Mouse (Mus musculus) right cerebral cortex, postnatal 14 days (tissue): ENCODE measurements around the gene Rdx.

Experiments
- DNase-seq: peaks from one replicate; pipeline ENCODE4 v3.0.0; 2022

The Rdx gene

DNA sequence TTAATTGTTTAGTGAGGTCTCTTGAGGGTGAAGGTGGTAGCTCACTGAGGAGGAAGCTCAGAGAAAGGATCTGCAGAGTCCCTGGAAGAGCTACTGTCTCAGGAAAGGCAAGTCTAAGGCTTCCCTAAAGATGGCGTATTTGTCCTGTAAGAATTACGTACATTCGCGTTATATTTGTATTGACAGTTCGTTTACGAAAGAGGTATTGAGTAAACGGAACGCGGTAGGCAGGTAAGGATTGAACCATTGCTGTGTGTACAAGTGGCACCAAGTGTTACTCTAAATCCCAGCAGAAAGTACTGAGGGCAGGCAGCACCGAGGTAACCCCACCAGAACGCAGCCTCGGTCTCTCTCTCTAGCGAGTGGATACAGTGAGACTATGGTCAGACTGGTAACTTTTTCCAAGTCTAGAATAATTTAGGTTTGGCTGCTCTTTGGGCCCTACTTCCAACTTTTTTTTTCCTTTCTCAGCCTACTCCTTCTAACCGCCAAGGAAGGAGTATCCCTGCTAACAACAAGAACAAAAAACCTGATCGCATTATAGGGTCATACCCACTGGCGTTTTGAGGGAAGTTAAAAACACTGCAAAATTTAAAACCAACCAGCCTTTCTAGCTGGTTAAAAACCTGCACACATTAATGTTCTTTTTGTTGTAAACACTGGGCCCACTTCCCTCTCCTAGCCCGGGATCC, at the start of gene Rdx:
Gene Rdx (plus strand): TSS at position 45 of the 692 bp plus-strand sequence.
- no peak for DNase-seq

DNA sequence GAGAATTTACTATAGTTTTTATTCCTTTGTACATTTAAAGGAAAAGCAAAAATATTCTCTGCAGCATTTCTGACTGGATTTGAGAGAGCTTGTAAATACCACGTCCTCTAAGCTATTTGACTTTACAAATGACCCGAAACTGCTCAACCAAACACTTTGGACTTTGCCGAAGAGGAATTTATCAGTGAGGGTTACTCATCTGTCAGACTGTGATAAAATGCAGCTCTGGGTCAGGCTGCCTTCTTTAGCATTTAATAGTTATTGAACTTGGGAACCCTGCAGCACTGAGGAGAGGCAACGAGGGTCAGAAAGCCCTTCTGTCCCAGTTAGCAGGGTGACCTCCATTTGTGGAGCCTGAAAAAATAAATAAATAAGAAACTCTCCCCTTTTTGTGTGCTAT, 43.5 kb upstream of the Rdx start:
- no peak for DNase-seq

DNA sequence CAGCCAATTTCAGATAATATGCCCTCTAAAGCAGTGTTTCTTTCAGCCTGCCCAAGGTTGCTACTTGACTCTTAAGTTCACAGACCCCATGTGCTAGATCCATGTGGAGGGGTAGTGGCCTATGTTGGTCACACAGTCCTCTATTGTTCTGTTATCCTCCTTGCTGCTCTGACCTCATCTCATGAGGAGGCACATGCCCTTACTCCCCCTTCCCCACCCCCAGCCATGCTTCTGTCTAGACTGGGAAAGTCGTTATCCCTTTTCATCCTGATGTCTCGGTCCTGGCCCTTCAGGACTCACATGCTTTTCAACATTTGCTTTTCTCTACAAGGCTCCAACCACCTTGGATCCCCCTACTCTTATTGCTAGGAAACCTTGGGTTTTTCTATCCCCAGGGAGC, 39.6 kb upstream of the Rdx start:
- DNase-seq: no peak

DNA sequence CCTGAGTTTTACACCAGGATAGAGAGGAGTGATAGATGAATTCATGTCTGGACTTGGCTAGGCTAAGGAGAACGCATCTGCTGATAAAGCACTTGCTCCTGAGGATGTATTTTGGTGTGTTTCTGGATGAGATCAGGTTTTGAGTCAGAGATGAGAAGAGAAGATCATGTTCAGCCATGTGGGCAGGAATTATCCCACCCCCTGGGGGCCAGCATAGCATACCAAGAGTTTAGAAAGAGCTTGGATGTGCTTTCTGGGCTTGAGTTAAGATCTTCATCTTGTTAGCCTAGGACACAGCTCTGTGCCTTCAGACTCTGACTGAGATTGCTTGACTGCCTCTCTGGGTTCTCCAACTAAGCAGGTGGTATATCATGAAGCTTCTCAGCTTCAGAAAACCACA, 38.5 kb upstream of the Rdx start:
- DNase-seq: no peak

DNA sequence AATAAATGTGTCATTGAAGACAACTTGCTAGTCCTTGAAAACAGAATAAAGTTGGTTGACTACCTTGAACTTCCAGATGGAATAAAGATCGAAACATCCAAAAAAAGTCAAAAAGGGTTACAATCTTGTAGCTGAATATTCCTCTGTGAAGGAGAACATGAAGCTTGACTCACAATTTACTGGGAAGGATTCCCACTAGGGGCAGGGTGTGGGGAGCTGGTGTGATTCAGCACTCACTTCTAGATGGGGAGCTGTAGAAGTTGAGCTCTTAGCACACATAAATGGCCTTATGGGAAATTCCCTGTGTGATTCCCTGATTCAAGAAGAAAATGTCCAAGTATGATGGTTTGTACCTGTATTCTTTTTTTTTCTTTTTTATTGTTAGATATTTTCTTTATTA, 34.7 kb upstream of the Rdx start:
- no peak for DNase-seq

DNA sequence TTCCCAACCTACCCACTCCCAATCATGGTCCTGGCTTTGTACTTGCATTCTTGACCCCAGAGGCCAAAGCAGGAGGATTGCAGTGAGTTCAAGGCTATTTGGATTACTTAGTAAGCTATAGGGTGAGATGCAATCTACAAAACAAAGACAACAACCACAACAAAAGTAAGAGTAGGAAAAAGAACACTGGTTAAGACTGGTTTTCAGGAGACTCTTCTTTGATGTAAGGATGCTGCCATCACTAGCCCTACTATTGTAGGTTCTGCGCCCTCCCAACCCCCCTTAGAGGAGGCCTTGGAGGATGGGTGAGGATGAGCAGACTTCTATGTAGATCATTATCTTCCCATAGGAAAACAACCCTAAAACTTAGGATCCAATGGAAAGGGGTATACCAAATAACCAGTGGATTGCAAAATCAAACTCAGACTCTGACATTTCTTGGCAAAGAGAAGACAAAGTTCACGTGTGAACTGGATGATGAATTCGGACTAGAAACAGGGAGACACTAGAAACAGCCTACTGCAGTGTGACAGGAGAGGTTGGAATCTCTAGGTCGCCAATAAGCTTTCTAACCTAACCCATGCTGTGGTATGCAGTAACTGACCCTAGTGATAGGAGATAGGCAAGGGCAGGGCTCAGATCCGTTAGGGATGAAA, 34.1 kb upstream of the Rdx start:
- no peak for DNase-seq

DNA sequence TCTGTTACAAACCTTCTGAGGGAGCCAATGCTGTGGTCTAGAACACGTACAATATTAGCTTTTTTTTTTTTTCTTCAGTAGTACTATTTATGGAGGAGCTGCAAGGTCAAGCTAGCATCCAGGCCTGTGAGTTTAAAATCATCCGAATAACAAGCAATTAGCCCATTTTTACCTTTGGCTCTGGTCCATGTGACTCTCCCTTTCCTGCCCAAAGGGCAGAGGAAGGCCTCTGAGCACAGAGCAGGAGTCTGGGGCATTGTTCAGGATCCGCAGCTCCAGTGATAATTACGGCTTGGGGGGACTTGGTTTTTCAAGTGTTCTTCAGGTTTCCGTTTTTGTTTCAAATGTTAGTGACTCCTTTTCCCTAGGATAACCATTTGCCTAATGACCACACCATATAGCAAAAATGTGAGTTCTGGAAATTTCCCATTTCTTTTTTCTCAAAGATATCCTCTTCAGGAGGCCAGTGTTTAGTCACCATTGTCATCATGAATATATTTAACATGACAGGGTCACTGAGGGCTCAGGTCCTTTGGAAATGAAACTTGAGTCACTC, 33.0 kb upstream of the Rdx start:
- no peak for DNase-seq

DNA sequence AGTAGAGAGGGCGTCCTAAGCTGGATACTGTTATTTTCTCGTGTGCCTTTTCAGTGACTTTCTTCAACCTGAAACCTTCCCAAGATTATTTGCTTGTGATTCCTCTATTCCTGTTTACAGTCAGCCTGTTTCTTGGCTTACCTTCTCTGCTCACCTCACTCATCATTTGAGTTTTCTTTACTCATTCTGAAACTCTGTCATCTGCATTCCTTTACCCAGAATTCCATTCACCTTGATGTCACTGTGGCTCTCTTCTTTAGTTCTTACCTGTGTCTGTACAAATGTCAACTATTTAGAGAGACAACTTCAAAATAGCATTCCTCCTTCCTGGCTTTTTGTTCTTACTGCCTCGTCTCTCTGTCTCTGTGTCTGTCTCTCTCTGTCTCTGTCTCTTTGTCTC, 29.9 kb upstream of the Rdx start:
- DNase-seq: no peak

DNA sequence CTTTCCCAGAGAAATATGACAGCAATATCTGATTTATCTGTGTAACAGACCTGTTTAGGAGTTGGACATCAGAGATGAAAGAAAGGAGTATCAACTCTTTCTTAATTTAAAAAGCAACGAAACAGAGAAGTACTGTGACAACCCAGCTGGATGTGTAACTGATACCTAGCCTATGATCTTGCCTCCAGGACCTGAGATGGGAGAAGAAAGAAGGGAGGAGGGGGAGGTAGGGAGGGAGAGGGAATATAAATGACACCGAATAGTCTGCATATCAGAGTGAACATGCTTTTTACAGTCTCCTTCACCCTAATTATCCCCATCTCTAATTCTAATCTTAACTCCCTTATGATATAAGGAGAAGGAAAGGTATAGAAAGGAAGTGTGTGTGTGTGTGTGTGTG, 29.1 kb upstream of the Rdx start:
- DNase-seq: no peak

DNA sequence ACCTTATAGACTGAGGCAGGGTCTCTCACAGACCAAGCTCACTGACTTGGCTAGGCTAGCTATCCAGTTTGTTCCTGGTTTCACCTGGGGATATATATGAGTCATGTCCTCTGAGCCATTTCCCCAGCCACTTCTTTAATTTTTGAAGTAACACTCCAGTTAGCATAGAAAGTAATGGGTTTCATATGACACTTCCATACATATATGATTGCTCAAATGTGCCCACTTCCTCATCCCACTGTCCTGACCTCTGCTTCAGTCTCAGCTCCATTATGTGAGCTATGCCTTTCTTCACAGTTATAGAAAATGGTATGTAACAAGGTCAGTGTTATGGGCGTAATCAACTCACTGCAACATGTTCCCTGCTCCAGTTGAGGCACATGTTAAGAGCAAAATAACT, 28.5 kb upstream of the Rdx start:
- DNase-seq: no peak

DNA sequence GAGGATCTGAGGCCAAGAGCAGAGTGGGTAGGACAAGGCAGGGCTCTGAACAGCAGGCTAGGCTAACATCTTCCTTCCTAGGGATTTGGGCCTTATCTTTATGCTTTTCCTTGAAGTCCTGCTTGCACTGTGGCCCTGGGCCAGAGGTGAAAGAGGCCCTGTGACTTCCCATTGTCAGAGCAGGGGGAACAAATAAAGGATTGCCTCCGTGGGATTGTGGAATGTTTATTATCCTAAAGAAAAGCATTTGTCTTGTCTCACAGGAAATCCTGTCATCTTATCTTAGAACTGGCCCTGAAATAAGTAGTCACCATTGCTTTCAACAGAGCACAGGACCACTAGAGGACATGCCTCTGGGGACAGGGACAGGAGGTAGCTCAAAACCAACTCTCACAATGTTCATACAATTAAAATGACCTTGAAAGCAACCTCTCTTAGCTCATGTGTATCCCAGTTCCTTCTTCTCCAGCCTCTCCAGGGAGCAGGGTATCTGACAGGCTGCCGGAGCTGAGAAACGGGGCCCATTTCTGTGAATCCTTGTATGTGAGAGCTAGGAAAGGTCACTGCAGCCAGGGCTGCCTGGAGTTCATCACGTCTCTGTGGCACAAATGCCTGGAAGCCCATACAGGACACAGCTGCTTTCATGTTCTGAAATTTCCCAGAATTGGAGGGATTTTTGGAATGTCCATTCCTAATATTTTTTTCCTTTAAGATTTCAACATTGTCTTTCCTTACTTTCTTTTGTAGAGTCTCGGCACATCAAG, 19.5 kb upstream of the Rdx start:
- DNase-seq: no peak

DNA sequence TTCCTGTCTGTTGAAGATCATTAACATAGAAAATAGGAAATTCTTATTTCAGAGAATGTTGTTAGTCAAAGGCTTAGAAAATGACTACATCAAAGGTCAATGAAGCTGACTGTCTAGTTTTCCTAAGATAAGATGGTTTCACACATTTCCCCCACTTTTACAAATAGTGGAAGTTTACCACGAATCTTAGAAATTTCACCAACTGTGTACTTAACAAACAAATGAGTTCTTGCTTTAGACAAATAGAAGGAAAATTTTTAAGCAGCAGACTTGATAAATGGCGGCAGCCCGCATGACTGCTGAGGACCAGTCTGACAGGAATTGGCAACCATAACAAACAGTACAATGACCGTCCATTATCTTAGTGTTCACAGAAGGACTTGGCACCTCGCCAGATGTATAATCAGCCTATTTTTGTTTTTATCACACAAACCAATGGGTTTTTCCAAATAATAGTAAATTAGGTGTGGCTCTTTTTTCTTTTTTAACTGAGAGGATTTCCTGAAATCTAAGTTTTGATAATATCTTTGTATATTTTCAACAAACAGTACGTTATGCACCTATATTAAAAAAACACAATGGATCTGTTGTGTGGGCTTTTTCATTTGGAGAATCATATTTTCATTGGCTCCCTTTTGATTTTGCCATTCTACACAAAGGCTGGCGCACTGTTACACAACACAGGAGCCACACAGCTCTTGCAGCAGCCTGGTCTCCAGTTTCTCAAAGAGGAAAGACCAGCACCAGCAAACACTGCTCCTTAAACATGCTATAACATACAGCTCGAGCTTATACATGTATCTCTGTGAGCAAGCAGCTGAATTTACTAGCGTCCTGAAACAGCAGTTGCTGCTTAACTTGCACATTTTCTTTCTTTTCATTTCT, 18.2 kb upstream of the Rdx start:
- no peak for DNase-seq

DNA sequence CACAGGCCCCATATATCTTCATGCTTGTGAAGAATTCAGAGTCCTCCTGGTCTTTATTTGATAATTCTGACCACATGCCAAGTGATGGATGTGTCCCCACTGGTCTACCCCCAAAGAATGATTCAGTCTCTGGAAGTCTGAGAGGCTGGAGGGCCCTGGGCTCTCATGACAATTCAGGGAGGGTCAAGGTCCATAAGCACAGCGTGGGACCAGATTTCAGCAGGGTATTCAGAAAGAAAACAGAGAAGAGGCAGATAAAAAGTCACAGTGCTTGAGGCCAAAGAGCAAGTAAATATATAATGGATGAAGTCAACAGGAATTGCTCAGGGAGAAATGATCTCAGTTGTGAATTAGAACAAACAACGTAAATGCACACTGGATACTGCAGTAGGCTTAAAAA, 15.5 kb upstream of the Rdx start:
- DNase-seq: no peak

DNA sequence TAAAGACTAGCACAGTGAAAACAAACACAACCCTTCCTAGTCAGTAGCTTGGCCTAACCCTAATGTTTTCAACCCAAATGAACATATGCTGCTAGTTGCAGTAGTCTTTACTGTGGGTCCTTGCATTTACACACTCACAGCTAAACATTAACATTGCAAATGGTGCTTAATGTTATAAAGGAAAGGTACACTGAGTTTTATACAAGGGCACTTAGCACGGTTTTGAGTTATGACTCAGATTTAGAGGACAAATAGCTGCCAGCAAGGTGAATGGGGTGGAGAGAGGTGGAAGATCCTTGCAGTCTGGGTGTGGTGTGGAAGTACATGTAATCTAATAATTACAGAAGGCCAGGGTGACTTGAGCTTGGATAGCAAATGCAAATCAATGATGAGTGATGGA, 9.5 kb upstream of the Rdx start:
- no peak for DNase-seq

DNA sequence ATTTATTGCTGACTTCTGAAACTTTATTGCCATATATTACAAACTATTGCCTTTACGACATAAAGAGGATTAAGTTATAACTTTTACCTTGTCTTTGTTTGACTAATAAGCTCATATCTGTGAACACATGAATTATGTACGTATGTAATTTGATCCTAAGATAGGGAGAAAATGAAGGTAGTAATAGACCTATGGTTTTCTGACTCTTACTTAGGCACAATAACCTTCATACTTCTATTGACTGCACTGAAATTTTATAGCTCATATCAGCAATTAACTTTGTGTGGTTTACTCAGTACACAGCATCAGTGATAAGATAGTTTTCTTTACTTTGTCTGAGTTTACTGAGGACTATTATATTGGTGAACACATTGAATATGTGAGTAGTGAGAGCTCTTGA, 5.3 kb upstream of the Rdx start:
- DNase-seq: no peak

DNA sequence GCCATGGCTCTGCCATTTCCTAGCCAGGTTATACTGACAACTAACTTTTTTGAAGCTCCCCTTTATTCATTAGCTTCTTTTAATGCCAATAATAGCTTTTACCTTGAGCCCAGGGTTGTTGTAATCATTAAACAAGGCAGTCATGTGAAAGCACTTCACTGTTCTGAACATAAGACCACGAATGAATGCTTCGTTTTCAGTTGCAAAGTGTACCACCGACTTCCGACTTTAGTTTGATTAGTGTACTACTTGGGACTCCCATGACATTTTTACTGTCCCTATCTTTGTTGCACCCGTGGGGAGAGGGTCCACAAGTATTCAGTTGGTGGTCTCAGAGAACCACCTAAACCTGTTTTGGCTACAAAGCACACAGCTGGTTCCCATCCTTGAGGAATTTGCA, 287 bp upstream of the Rdx start:
- DNase-seq: no peak

DNA sequence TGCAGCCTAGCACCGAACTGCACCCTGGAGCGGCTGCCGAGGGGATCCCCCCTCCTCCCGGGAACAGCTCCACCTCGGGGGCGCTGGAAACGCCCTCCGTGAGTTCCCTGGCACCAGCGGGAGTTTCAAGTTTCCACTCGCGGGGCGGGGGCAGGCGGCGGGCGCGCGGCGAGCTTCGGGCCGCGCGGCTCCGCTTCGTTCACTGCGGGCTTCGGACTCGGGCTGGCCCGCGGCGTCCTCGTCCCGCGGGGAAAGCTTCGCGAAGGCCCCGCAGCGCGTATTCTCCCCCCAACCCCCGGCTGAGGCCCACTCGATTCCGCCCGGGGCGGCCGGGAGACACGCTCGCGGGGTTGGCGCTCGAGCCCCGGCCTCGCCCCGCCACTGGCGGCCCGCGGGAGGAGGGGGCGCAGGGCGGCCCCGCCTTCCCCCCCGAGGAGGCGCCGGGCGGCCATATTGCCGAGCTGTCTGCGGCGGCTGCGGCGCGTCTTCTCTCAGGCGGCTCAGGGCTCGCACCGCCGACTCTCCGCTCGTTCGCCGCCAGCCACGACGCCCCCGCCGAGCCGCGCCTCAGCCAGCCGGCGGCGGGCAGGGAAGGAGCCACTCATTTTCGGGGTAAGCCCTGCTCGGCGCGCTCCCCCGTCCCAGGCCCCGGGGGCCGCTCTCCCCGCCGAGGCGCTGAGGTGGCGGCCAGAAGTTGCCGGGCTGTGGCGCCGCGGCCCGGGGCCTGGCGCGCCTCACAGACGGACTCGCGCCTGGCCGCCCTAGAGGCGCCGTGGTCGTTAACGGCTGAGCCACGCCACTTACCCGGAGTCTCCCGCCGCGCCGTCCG, 1.1 kb downstream of the Rdx start:
- DNase-seq: peak; percentile 77

DNA sequence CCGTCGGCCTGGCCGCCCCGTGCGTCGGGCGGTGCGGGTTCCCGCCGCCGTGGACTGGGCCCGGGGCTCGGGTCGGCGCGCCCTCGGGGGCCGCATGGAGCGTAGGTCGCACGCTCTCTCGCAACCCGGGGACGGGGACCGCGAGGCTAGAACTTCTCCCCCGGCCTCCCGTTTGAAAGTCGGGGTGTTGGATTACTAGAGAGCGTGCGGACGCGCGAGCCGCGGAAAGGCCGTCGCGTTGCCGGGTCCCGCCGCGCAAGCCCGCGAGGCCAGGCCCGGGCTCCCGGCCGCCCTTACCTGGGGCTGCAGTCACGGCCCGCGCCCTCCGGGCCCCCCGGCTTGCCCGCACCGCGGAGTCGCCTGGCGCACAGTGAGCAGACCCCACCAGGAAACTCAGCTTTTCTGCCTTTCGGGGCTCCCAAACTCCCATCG, 1.7 kb downstream of the Rdx start:
- DNase-seq: peak; percentile 26

DNA sequence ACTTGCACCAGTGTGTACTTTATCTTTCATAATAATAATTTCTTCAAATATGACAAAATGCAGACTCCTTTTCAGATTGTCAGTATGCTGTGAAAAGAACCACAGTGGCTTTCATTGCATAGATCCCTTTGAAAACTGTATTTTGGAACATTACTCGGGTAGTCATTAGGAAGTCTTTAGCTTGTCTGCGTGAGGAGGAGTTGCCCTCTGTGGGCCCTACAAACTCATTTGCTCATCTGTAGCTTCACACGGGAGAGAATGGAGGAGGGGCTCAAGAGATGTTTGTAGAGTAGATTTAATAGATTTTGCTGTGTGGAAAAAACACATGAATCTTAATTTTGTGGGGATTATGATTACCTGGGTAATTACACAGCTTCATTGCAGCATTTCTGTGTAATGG, 2.6 kb downstream of the Rdx start:
- DNase-seq: no peak

DNA sequence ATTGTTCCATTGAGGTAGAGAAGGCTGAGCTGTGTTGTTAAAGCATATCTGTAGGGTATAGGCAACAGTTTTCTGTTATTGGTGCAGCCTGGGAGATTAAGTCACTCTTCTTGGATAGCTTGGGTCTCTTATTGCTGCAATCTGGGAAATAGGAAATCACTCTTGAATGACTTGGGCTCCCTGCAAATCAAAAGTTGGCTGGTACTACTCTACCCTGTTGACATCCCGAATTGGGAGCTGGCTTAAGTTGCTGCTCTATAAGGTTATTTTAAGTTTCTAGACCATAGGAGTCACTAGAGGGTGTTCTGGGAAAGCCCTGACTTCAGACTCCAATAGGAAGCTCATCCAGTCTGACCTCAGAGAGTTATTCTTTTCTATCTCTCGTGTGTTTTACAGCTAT, 3.4 kb downstream of the Rdx start:
- DNase-seq: no peak

DNA sequence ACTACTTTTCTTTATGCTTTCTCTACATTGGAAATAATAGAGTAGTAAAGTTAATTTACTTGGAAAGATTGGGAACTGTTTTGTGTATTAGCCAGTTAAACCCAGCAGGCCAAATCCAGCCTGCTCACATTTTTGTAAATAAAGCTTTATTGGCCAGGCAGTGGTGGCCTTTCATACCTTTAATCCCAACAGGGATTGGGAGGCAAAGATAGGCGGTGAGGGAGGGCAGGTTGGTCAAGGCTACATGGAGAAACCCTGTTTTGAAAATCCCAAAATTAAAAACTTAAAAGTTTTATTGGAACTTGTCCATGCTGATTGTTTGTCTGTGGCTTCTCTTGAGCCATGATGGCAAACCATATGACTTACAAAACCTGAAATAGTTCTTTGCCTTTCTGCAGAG, 5.2 kb downstream of the Rdx start:
- DNase-seq: no peak

DNA sequence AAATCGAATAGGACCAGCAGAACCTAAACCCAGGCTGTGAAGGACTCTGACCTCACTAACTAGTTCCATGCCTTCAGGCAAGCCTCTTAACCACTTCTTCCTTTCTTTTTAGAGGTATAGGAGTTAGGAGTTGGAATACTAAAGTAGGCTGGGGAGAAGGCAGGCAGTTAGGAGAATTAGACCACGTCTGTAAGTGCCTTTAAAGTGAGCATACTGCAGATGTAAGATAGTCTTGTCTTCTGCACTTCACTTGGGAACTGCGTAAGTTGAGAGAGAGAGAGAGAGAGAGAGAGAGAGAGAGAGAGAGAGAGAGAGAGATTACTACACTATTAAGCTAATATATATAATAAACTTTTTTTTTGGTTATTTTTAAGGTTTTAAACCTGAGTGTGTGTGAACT, 8.3 kb downstream of the Rdx start:
- DNase-seq: no peak
